Mouse (Mus musculus) hindbrain, embryonic 12.5 days (tissue): ENCODE measurements around the gene Kcnj6. TPM values are rescaled to one million over a fixed set of nuclear protein-coding genes. Genes with fewer than 3 reads are reported as not detected.

ENCODE experiments used
- ATAC-seq: fragments of 200-750 bp; cut with Nextera tagmentation; 2 replicates; pipeline ENCODE4 v1.8.0; 2017; ENCODE audit warnings: moderate TSS enrichment; ENCODE audit not compliant: low FRiP score
- H3K27ac ChIP-seq: fragments of 300-500 bp; sonication (generic); 2 replicates; pipeline ENCODE4 v1.5.1; 2016; ENCODE audit warnings: mild to moderate bottlenecking
- H3K27me3 ChIP-seq: fragments of 300-500 bp; sonication (generic); 2 replicates; pipeline ENCODE4 v1.6.1; 2016; ENCODE audit warnings: mild to moderate bottlenecking
- H3K36me3 ChIP-seq: fragments of 300-500 bp; sonication (generic); 2 replicates; pipeline ENCODE4 v1.6.1; 2016; ENCODE audit warnings: mild to moderate bottlenecking
- H3K4me1 ChIP-seq: fragments of 300-500 bp; sonication (generic); 2 replicates; pipeline ENCODE4 v1.6.1; 2016
- H3K4me2 ChIP-seq: fragments of 300-500 bp; sonication (generic); replicated peaks from 2 replicates; pipeline ENCODE4 v1.6.1; 2016; ENCODE audit warnings: mild to moderate bottlenecking
- H3K4me3 ChIP-seq: fragments of 300-500 bp; sonication (generic); 2 replicates; pipeline ENCODE4 v1.5.1; 2016; ENCODE audit warnings: mild to moderate bottlenecking
- H3K9ac ChIP-seq: fragments of 300-500 bp; sonication (generic); 2 replicates; pipeline ENCODE4 v1.6.1; 2016; ENCODE audit warnings: mild to moderate bottlenecking, moderate library complexity
- H3K9me3 ChIP-seq: fragments of 300-500 bp; sonication (generic); replicated peaks from 2 replicates; pipeline ENCODE4 v1.6.1; 2016; ENCODE audit warnings: mild to moderate bottlenecking
- WGBS: fragments of 180-500 bp; shearing (Covaris S2); methylation state at CpG from one replicate; pipeline ENCODE4 v1.1.7; 2016; 5-methylcytosine and 5-hydroxymethylcytosine counted together
- polyA plus RNA-seq: library from polyadenylated mRNA; unstranded; fragments of >200 nt; fragmentation: Nextera tagmentation; extraction: Ambion mirVana; gene quantifications from 2 replicates; pipeline ENCODE4 v1.2.1, GENCODE M21; 2016

Kcnj6 gene
- polyA plus RNA-seq, 1 experiment from 2014 or later = 0.26 TPM

GRCm38 (mm10) chr16:94872614-94873272, 124.8 kb downstream of the Kcnj6 start:
- no peaks in the 10 kb centered on the region for H3K9me3 ChIP-seq

GRCm38 (mm10) chr16:94868354-94868753, 129.1 kb downstream of the Kcnj6 start:
- H3K36me3 ChIP-seq = no peaks in the 10 kb centered on the region
- ATAC-seq = no peak
- H3K9me3 ChIP-seq = no peaks in the 10 kb centered on the region
- H3K9ac ChIP-seq = no peak overlapping the region
- H3K4me1 ChIP-seq = peaks cover 10% of the 10 kb centered on the region
- H3K27ac ChIP-seq = no peak overlapping the region
- 79% methylated on average over 5 of the region's 5 CpGs for WGBS
- H3K4me3 ChIP-seq = no peak overlapping the region
- H3K4me2 ChIP-seq = no peak overlapping the region
- no peaks in the 10 kb centered on the region for H3K27me3 ChIP-seq

More at GRCm38 (mm10) chr16:94872614-94873272, 124.8 kb downstream of the Kcnj6 start:
- ATAC-seq = no peak
- Histone ChIP-seq H3K36me3 (no peaks in the 10 kb centered on the region), H3K4me3 (no peak overlapping the region), H3K4me1 (peaks cover 10% of the 10 kb centered on the region), H3K4me2 (no peak overlapping the region), H3K27me3 (no peaks in the 10 kb centered on the region), H3K27ac (no peak overlapping the region), H3K9ac (no peak overlapping the region)
- 31% methylated on average over 9 of the region's 9 CpGs for WGBS

GRCm38 (mm10) chr16:94866300-94866956, 131.1 kb downstream of the Kcnj6 start:
- Histone ChIP-seq H3K9ac (no peak overlapping the region), H3K4me1 (peaks cover 4% of the 10 kb centered on the region; the same call in 1 of the 2 replicates), H3K9me3 (no peaks in the 10 kb centered on the region), H3K27ac (no peak overlapping the region), H3K4me3 (no peak overlapping the region), H3K27me3 (no peaks in the 10 kb centered on the region), H3K4me2 (no peak overlapping the region), H3K36me3 (no peaks in the 10 kb centered on the region)
- 51% methylated on average over 14 of the region's 14 CpGs for WGBS
- no peak for ATAC-seq

- H3K4me3 ChIP-seq = no peak overlapping the region
- 83% methylated on average over 1 of the region's 1 CpGs for WGBS
- no peak overlapping the region for H3K9ac ChIP-seq
- H3K36me3 ChIP-seq = no peaks in the 10 kb centered on the region
- no peak overlapping the region for H3K4me2 ChIP-seq
- no peaks in the 10 kb centered on the region for H3K9me3 ChIP-seq
- peaks cover 4% of the 10 kb centered on the region; the same call in 1 of the 2 replicates for H3K4me1 ChIP-seq
- H3K27me3 ChIP-seq = no peaks in the 10 kb centered on the region
- no peak for ATAC-seq
- no peak overlapping the region for H3K27ac ChIP-seq
Observed at GRCm38 (mm10) chr16:94865796-94866195, 131.7 kb downstream of the Kcnj6 start.

- Histone ChIP-seq H3K9me3 (no peaks in the 10 kb centered on the region), H3K27me3 (no peaks in the 10 kb centered on the region), H3K36me3 (no peaks in the 10 kb centered on the region), H3K4me3 (no peak overlapping the region), H3K27ac (no peak overlapping the region), H3K4me1 (peaks cover 4% of the 10 kb centered on the region; the same call in 1 of the 2 replicates), H3K9ac (no peak overlapping the region), H3K4me2 (no peak overlapping the region)
- WGBS = 89% methylated on average over 7 of the region's 7 CpGs
- ATAC-seq = no peak
Observed at GRCm38 (mm10) chr16:94865101-94865500, 132.4 kb downstream of the Kcnj6 start.

- H3K4me1 ChIP-seq = peaks cover 4% of the 10 kb centered on the region; the same call in 1 of the 2 replicates
- no peak overlapping the region for H3K27ac ChIP-seq
- H3K4me3 ChIP-seq = no peak overlapping the region
- no peaks in the 10 kb centered on the region for H3K27me3 ChIP-seq
- no peak for ATAC-seq
- H3K9me3 ChIP-seq = no peaks in the 10 kb centered on the region
- no peak overlapping the region for H3K4me2 ChIP-seq
- H3K36me3 ChIP-seq = no peaks in the 10 kb centered on the region
- H3K9ac ChIP-seq = no peak overlapping the region
- WGBS = 87% methylated on average over 5 of the region's 5 CpGs
Observed at GRCm38 (mm10) chr16:94863475-94863874, 134.0 kb downstream of the Kcnj6 start.

- Histone ChIP-seq H3K9me3 (no peaks in the 10 kb centered on the region), H3K27me3 (no peaks in the 10 kb centered on the region), H3K36me3 (no peaks in the 10 kb centered on the region), H3K27ac (no peak overlapping the region), H3K4me2 (no peak overlapping the region), H3K4me3 (no peak overlapping the region), H3K9ac (no peak overlapping the region), H3K4me1 (no peaks in the 10 kb centered on the region)
- ATAC-seq = no peak
- 86% methylated on average over 5 of the region's 5 CpGs for whole genome bisulfite sequencing
Observed at GRCm38 (mm10) chr16:94855990-94856389, 141.5 kb downstream of the Kcnj6 start.

- WGBS = 78% methylated on average over 19 of the region's 19 CpGs
- 0 out of 2 replicates have a peak, but pooled peaks cover 3% of the 10 kb centered on the region for H3K4me1 ChIP-seq
Observed at GRCm38 (mm10) chr16:94852407-94853160, 144.9 kb downstream of the Kcnj6 start.

GRCm38 (mm10) chr16:94850393-94850792, 147.1 kb downstream of the Kcnj6 start:
- Histone ChIP-seq H3K4me3 (no peak overlapping the region), H3K4me2 (0 out of 2 replicates have a peak overlapping the region, but pooled peaks have one; percentile 9), H3K9me3 (no peaks in the 10 kb centered on the region), H3K27me3 (no peaks in the 10 kb centered on the region), H3K4me1 (0 out of 2 replicates have a peak, but pooled peaks cover 3% of the 10 kb centered on the region), H3K9ac (no peak overlapping the region), H3K27ac (no peak overlapping the region; the same call in 1 of the 2 replicates), H3K36me3 (no peaks in the 10 kb centered on the region)
- ATAC-seq = no peak
- 35% methylated on average over 14 of the region's 14 CpGs for WGBS

More at GRCm38 (mm10) chr16:94852407-94853160, 144.9 kb downstream of the Kcnj6 start:
- Histone ChIP-seq H3K36me3 (no peaks in the 10 kb centered on the region), H3K4me2 (no peak overlapping the region), H3K9ac (no peak overlapping the region), H3K9me3 (no peaks in the 10 kb centered on the region), H3K27ac (no peak overlapping the region), H3K27me3 (no peaks in the 10 kb centered on the region), H3K4me3 (no peak overlapping the region)
- ATAC-seq = no peak

GRCm38 (mm10) chr16:94845996-94846395, 151.5 kb downstream of the Kcnj6 start:
- Histone ChIP-seq H3K4me3 (no peak overlapping the region), H3K9me3 (no peaks in the 10 kb centered on the region), H3K36me3 (no peaks in the 10 kb centered on the region), H3K27me3 (no peaks in the 10 kb centered on the region), H3K4me1 (0 out of 2 replicates have a peak, but pooled peaks cover 3% of the 10 kb centered on the region), H3K9ac (no peak overlapping the region), H3K27ac (no peak overlapping the region), H3K4me2 (no peak overlapping the region)
- 85% methylated on average over 5 of the region's 5 CpGs for WGBS
- ATAC-seq = no peak

GRCm38 (mm10) chr16:94844769-94845168, 152.7 kb downstream of the Kcnj6 start:
- Histone ChIP-seq H3K36me3 (no peaks in the 10 kb centered on the region), H3K4me3 (no peak overlapping the region), H3K9me3 (no peaks in the 10 kb centered on the region), H3K4me2 (no peak overlapping the region), H3K27me3 (no peaks in the 10 kb centered on the region), H3K4me1 (no peaks in the 10 kb centered on the region), H3K27ac (no peak overlapping the region), H3K9ac (no peak overlapping the region)
- ATAC-seq = no peak
- 65% methylated on average over 4 of the region's 4 CpGs for WGBS

GRCm38 (mm10) chr16:94839398-94839797, 158.1 kb downstream of the Kcnj6 start:
- Histone ChIP-seq H3K27me3 (no peaks in the 10 kb centered on the region), H3K9ac (no peak overlapping the region), H3K27ac (no peak overlapping the region), H3K4me3 (no peak overlapping the region), H3K36me3 (no peaks in the 10 kb centered on the region), H3K4me2 (no peak overlapping the region), H3K9me3 (no peaks in the 10 kb centered on the region), H3K4me1 (no peaks in the 10 kb centered on the region)
- 55% methylated on average over 6 of the region's 6 CpGs for WGBS
- ATAC-seq = no peak
